Mouse (Mus musculus) layer of hippocampus, adult 6 months (tissue): Measurements from ENCODE around the gene Dnajc24. TPM values are rescaled to one million over a fixed set of nuclear protein-coding genes. Genes with fewer than 3 reads are reported as not detected.

Experiments used
- long read RNA-seq, 2 experiments: library from polyadenylated mRNA; unstranded; transcript quantifications; one replicate each; pipeline ENCODE4 v2.0.0; 2019 to 2020
- microRNA-seq: library from miRNA; unstranded; fragments of <30 nt; microRNA quantifications from one replicate; pipeline ENCODE4 v1.2.0, GENCODE M21; 2020
- polyA plus RNA-seq: library from polyadenylated mRNA; unstranded; fragments of <200 nt; fragmentation: Nextera tagmentation; gene quantifications from 2 replicates; pipeline ENCODE4 v1.2.3, GENCODE M21; 2021

Dnajc24 gene
- polyA plus RNA-seq: 39.3 and 39.5 TPM in 2 replicates
- long read RNA-seq, experiment 1, transcript Dnajc24-201 (5 exons, 1,197 nt): major isoform, 25 of 33 reads
- long read RNA-seq, experiment 1, partial matches to known transcripts: 1 of 33 reads
- long read RNA-seq, experiment 1, other reads (novel, unspliced or antisense): 2 of 33 reads
- long read RNA-seq, experiment 2, transcript Dnajc24-201 (5 exons, 1,197 nt): major isoform, 36 of 62 reads
- long read RNA-seq, experiment 2, transcript Dnajc24-202 (4 exons, 697 nt): minor isoform, 5 of 62 reads
- long read RNA-seq, experiment 2, partial matches to known transcripts: 1 of 62 reads
- long read RNA-seq, experiment 2, other reads (novel, unspliced or antisense): 18 of 62 reads

GRCm38 (mm10) chr2:106002835-106003739 is at the start of gene Dnajc24:
TSS of gene Dnajc24 (minus strand) at chr2:106003549.

Small RNA genes within 50 kb of the gene (microRNA-seq; reads per million reads assigned to microRNA genes)
- gene Gm22002: not detected

Other genes with a start within 250 kb of the Dnajc24 start
- 11.1 and 12.2 TPM in 2 replicates for gene Elp4, start 99.0 kb downstream of the Dnajc24 start, polyA plus RNA-seq
- 117 and 144 TPM in 2 replicates for gene Immp1l, start 98.9 kb downstream of the Dnajc24 start, polyA plus RNA-seq